Mouse (Mus musculus) inflammation-experienced regulatory T-cells (primary cell): ENCODE measurements around the gene Slc46a2. TPM values are rescaled to one million over a fixed set of nuclear protein-coding genes. Genes with fewer than 3 reads are reported as not detected.

Experiments used
- polyA plus RNA-seq, 2 experiments: library from polyadenylated mRNA; unstranded; fragments of 100-300 nt; shearing (Covaris generic); gene quantifications; one replicate each; pipeline ENCODE4 v1.2.1; 2017

Slc46a2 gene
- polyA plus RNA-seq = under 1 TPM; 0.18 to 0.51 TPM

GRCm38 (mm10) chr4:59914608-59915403 lies at the start of gene Slc46a2:
Slc46a2 (minus strand) TSS chr4:59915056.

GRCm38 (mm10) chr4:59963405-59964344 lies 48.8 kb upstream of the Slc46a2 start, which contains the start of gene Mup6:
Mup6 (plus strand) TSS chr4:59964294.

DNA sequence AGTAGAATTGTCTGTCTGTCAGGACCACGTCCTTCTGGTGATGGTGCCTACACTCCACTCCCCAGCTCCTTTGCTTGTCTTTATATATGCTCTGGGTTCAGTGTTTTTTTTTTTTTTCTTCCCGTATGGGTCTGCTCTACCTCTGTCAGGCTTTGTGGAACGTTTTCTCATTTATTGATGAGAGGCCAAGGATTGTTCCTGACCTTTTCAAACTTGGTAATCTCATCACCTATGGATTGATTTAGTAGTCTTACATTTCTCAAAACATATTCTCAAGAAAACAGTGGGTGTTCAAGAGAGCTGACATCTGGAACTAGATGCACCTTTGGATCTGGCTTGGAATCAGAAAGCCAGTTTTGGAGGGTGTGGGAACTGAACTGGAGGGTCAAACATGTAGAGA lies 45.8 kb upstream of the Slc46a2 start, which contains the start of gene Mup4:
Mup4 (minus strand) TSS at position 101 of the 400 bp plus-strand sequence.

Other genes starting within 250 kb of the Slc46a2 start
- 10 to 100 TPM; 55.6 to 83.6 TPM for gene Inip, start 113.5 kb downstream of the Slc46a2 start, polyA plus RNA-seq
- 10 to 100 TPM; 10.1 to 12.9 TPM for gene Snx30, start 109.2 kb downstream of the Slc46a2 start, polyA plus RNA-seq
- gene Mup4, start 45.7 kb upstream of the Slc46a2 start, polyA plus RNA-seq = not detected
- not detected for gene Mup6, start 49.2 kb upstream of the Slc46a2 start, polyA plus RNA-seq
- gene Mup7, start 155.4 kb upstream of the Slc46a2 start, polyA plus RNA-seq = under 1 TPM in 1 of 2 experiments, not detected in 1; 0.82 TPM
- 1 to 10 TPM in 1 of 2 experiments, under 1 TPM in 1; 0.27 to 1.2 TPM for gene Mup2, start 239.2 kb upstream of the Slc46a2 start, polyA plus RNA-seq